ENCODE assay signal across 25 mouse cellular contexts in genomic region chr6:53306156-53306555, GRCm38 (mm10).
"Had no signal": no experiment of that assay in that cellular context is flagged by ENCODE, and none has a peak within 500 bp of the region (broad histone marks: within the 10 kb centered on the region; RNA-seq: fewer than 3 reads in every experiment).

No protein-coding gene starts in this region.

- DNase-seq: gastrocnemius, postnatal 14 days; heart, adult 18-20 months; heart, postnatal 10 days; heart, postnatal 4 days; kidney, adult 11 months; kidney, adult 2 months; kidney, adult 9 months; kidney, postnatal 14 days; kidney, postnatal 36 days; layer of hippocampus, adult 9-11 months; layer of hippocampus, postnatal 36 days; left cerebral cortex, postnatal 4 days had no signal

- ATAC-seq: hindbrain, embryonic 16.5 days; intestine, embryonic 16.5 days; liver, embryonic 12.5 days had no signal

- H3K36me3 ChIP-seq: heart, embryonic 10.5 days; heart, embryonic 12.5 days; hindbrain, embryonic 10.5 days; hindbrain, embryonic 12.5 days; kidney, embryonic 15.5 days; limb, embryonic 13.5 days; limb, embryonic 15.5 days; liver, embryonic 12.5 days had no signal

- H3K4me2 ChIP-seq: heart, embryonic 12.5 days; hindbrain, embryonic 12.5 days; hindbrain, embryonic 14.5 days; kidney, embryonic 15.5 days; limb, embryonic 13.5 days; limb, embryonic 15.5 days; liver, embryonic 12.5 days had no signal

- H3K9ac ChIP-seq: heart, embryonic 12.5 days; hindbrain, embryonic 12.5 days; hindbrain, embryonic 14.5 days; kidney, embryonic 15.5 days; limb, embryonic 13.5 days; limb, embryonic 15.5 days; liver, embryonic 12.5 days; liver, embryonic 14.5 days had no signal

- H3K4me3 ChIP-seq: heart, embryonic 10.5 days; heart, embryonic 12.5 days; hindbrain, embryonic 10.5 days; hindbrain, embryonic 12.5 days; kidney, embryonic 15.5 days; limb, embryonic 13.5 days; limb, embryonic 15.5 days; liver, embryonic 12.5 days had no signal

- H3K27ac ChIP-seq: heart, embryonic 10.5 days; hindbrain, embryonic 10.5 days; hindbrain, embryonic 12.5 days; hindbrain, embryonic 14.5 days; kidney, embryonic 15.5 days; kidney, postnatal 0 days; limb, embryonic 13.5 days; limb, embryonic 15.5 days; liver, embryonic 12.5 days; liver, embryonic 14.5 days had no signal

- H3K9me3 ChIP-seq: heart, embryonic 10.5 days; heart, embryonic 12.5 days; hindbrain, embryonic 10.5 days; hindbrain, embryonic 12.5 days; kidney, embryonic 15.5 days; limb, embryonic 13.5 days; limb, embryonic 15.5 days; liver, embryonic 12.5 days had no signal

- H3K27me3 ChIP-seq: heart, embryonic 12.5 days; hindbrain, embryonic 12.5 days; kidney, embryonic 15.5 days; limb, embryonic 13.5 days; limb, embryonic 15.5 days; liver, embryonic 12.5 days had no signal
